In the genomic region with DNA sequence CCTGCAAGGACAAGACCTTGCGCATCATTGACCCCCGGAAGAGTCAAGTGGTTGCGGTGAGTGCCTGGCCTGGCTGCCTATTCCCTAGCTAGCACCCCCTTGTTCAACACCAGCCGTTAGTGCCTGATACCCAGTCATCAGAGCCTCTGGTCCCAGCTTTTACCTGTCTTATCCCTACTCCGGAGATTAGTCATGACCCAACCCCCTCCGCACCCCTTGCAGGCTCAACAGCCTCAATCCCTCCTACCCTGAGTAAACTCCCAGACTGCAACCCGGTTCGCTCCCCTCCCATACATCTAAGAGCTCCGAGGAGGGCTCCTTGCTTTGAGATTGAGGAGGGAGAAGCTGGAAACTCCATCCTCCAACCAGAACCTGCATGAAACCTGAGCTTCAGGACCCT, we compare ENCODE assay signal across 11 mouse cellular contexts. TPM values are rescaled to one million over a fixed set of nuclear protein-coding genes. Genes with fewer than 3 reads are reported as not detected.
DNase-seq lines count a peak whose midpoint lies in the region; ATAC-seq and TF ChIP-seq lines count a peak whose summit lies in the region.
"Had no signal": no experiment of that assay in that cellular context is flagged by ENCODE, and none has a peak within 500 bp of the region (broad histone marks: within the 10 kb centered on the region; RNA-seq: fewer than 3 reads in every experiment).

No protein-coding gene starts in this region.

- 60% methylated on average over 9 of the region's 9 CpGs for WGBS in heart, adult 2 months
- WGBS in kidney, embryonic 16.5 days = 41% methylated on average over 9 of the region's 9 CpGs
- WGBS in embryonic facial prominence, embryonic 11.5 days = 34% methylated on average over 9 of the region's 9 CpGs
- 32% methylated on average over 9 of the region's 9 CpGs for whole genome bisulfite sequencing in liver, embryonic 13.5 days (ENCODE audit: insufficient replicate concordance)

- intact Hi-C loops in heart, adult 2 months (cut with DNase I) = loop anchor here (2.0 to 10.0 kb wide), 3 partner anchors 32 to 372 kb away; no protein-coding TSS in a partner anchor
- intact Hi-C loops in heart, postnatal 25 days (cut with DNase I) = loop anchor here (2.0 to 5.0 kb wide), 2 partner anchors 22 to 364 kb away; a partner anchor contains a TSS

- TF ChIP-seq CTCF in heart, adult 2 months (IDR thresholded peaks at IDR 0.05) = no peak

- no peak for DNase-seq in heart, adult 2 months
- no peak for DNase-seq in heart, postnatal 25 days (ENCODE audit: low spot score)
- no peak for DNase-seq in kidney, postnatal 14 days
- DNase-seq in embryonic facial prominence, embryonic 11.5 days (ENCODE audit: low spot score) = no peak
- DNase-seq in liver, embryonic 13.5 days = no peak
- no peak for DNase-seq in cerebellum, adult 8-10 months
- DNase-seq in frontal cortex, postnatal 10 days (ENCODE audit: low spot score in 2 of 2) = no peak

- no peaks in the 10 kb centered on the region for H3K79me2 ChIP-seq in heart, adult 2 months (replicated peaks; ENCODE audit: control insufficient read depth, insufficient read depth, low read length)

- TF ChIP-seq EP300 in heart, adult 2 months (IDR thresholded peaks at IDR 0.05; ENCODE audit: insufficient read depth, low read depth, low read length) = no peak

- peaks cover 16% of the 10 kb centered on the region for H3K4me1 ChIP-seq in heart, adult 2 months (ENCODE audit: control insufficient read depth, insufficient read depth, low read length)
- H3K4me1 ChIP-seq in kidney, embryonic 16.5 days (ENCODE audit: insufficient read depth, low read length) = peaks cover 14% of the 10 kb centered on the region
- peaks cover 3% of the 10 kb centered on the region for H3K4me1 ChIP-seq in embryonic facial prominence, embryonic 11.5 days (ENCODE audit: control insufficient read depth, insufficient read depth, low read length)
- peaks cover 23% of the 10 kb centered on the region for H3K4me1 ChIP-seq in liver, embryonic 13.5 days (replicated peaks)

- ATAC-seq in kidney, embryonic 16.5 days (ENCODE audit: low FRiP score, low TSS enrichment) = no peak
- ATAC-seq in embryonic facial prominence, embryonic 11.5 days (replicated peaks; ENCODE audit: insufficient number of reproducible peaks, low FRiP score, low TSS enrichment, low read depth) = no peak
- no peak for ATAC-seq in liver, embryonic 13.5 days (ENCODE audit: low read depth)

- TF ChIP-seq POLR2A in heart, adult 2 months (IDR thresholded peaks at IDR 0.05; ENCODE audit: insufficient read depth, low read depth, low read length) = no peak

- H3K9ac ChIP-seq in heart, adult 2 months (ENCODE audit: low read depth, low read length) = no peak overlapping the region
- H3K9ac ChIP-seq in kidney, embryonic 16.5 days (replicated peaks; ENCODE audit: low read length) = 0 out of 2 replicates have a peak overlapping the region, but pooled peaks have one; percentile 5
- H3K9ac ChIP-seq in embryonic facial prominence, embryonic 11.5 days (replicated peaks; ENCODE audit: low read length) = 0 out of 2 replicates have a peak overlapping the region, but pooled peaks have one; percentile 13
- no peak overlapping the region for H3K9ac ChIP-seq in liver, embryonic 13.5 days
- H3K9ac ChIP-seq: forebrain, embryonic 12.5 days; hindbrain, embryonic 15.5 days; liver, embryonic 14.5 days had no signal

- no peaks in the 10 kb centered on the region for H3K27me3 ChIP-seq in heart, adult 2 months (ENCODE audit: control insufficient read depth, insufficient read depth, low read length)
- peaks cover 54% of the 10 kb centered on the region for H3K27me3 ChIP-seq in kidney, embryonic 16.5 days (ENCODE audit: insufficient read depth, low read length)
- H3K27me3 ChIP-seq in embryonic facial prominence, embryonic 11.5 days (ENCODE audit: control insufficient read depth, insufficient read depth, low read length) = peaks cover 49% of the 10 kb centered on the region
- peaks cover 80% of the 10 kb centered on the region for H3K27me3 ChIP-seq in liver, embryonic 13.5 days

- H3K4me3 ChIP-seq in heart, adult 2 months = no peak overlapping the region
- 0 out of 2 replicates have a peak overlapping the region, but pooled peaks have one; percentile 18 for H3K4me3 ChIP-seq in kidney, embryonic 16.5 days (ENCODE audit: low read length)
- no peak overlapping the region for H3K4me3 ChIP-seq in embryonic facial prominence, embryonic 11.5 days (ENCODE audit: low read depth, low read length)
- H3K4me3 ChIP-seq in liver, embryonic 13.5 days (replicated peaks) = no peak overlapping the region
- H3K4me3 ChIP-seq: forebrain, embryonic 12.5 days; hindbrain, embryonic 15.5 days had no signal

- H3K27ac ChIP-seq in heart, adult 2 months = peak overlapping the region; percentile 48
- H3K27ac ChIP-seq in kidney, embryonic 16.5 days (ENCODE audit: low read length) = no peak overlapping the region
- no peak overlapping the region for H3K27ac ChIP-seq in embryonic facial prominence, embryonic 11.5 days (replicated peaks; ENCODE audit: low read depth, low read length)
- H3K27ac ChIP-seq in liver, embryonic 13.5 days = no peak overlapping the region
- H3K27ac ChIP-seq: forebrain, embryonic 12.5 days; hindbrain, embryonic 15.5 days; liver, embryonic 14.5 days had no signal

- H3K36me3 ChIP-seq in heart, adult 2 months (ENCODE audit: control insufficient read depth, insufficient read depth, low read length) = peaks cover 4% of the 10 kb centered on the region; the same call in 1 of the 2 replicates
- peaks cover 8% of the 10 kb centered on the region for H3K36me3 ChIP-seq in kidney, embryonic 16.5 days (ENCODE audit: insufficient read depth, low read length)
- H3K36me3 ChIP-seq in embryonic facial prominence, embryonic 11.5 days (replicated peaks; ENCODE audit: control insufficient read depth, insufficient read depth, low read depth, low read length) = no peaks in the 10 kb centered on the region
- H3K36me3 ChIP-seq in liver, embryonic 13.5 days = peaks cover 7% of the 10 kb centered on the region

- no peaks in the 10 kb centered on the region for H3K9me3 ChIP-seq in kidney, embryonic 16.5 days (ENCODE audit: low read length)
- H3K9me3 ChIP-seq in embryonic facial prominence, embryonic 11.5 days (replicated peaks; ENCODE audit: control insufficient read depth, low read length) = no peaks in the 10 kb centered on the region
- no peaks in the 10 kb centered on the region for H3K9me3 ChIP-seq in liver, embryonic 13.5 days (replicated peaks)
- H3K9me3 ChIP-seq: forebrain, embryonic 12.5 days; hindbrain, embryonic 15.5 days had no signal

- no peak overlapping the region for H3K4me2 ChIP-seq in kidney, embryonic 16.5 days (replicated peaks; ENCODE audit: low read depth, low read length)
- H3K4me2 ChIP-seq in embryonic facial prominence, embryonic 11.5 days (ENCODE audit: low read depth, low read length) = no peak overlapping the region
- H3K4me2 ChIP-seq in liver, embryonic 13.5 days = peak overlapping the region; percentile 52; the same call in 1 of the 2 replicates
- H3K4me2 ChIP-seq: forebrain, embryonic 12.5 days; hindbrain, embryonic 15.5 days had no signal

RNA-seq across cellular contexts. Expression of a gene that starts 4.3 kb away (rescaled TPM):
- 100 to 1,000 TPM; 207 to 213 TPM for total RNA-seq in heart, adult 2 months (2021)
- 482 and 483 TPM in 2 replicates for polyA plus RNA-seq in heart, adult 2 months (2012; rRNA removed)
- total RNA-seq in heart, postnatal 25 days (2021) = 100 to 1,000 TPM; 203 to 217 TPM
- polyA plus RNA-seq in kidney, embryonic 16.5 days (2015; fragmentation: Nextera tagmentation; extraction: Ambion mirVana) = 0.25 and 0.51 TPM in 2 replicates
- 0.25 and 0.43 TPM in 2 replicates for polyA plus RNA-seq in embryonic facial prominence, embryonic 11.5 days (2014; fragmentation: Nextera tagmentation; extraction: Ambion mirVana)
- 0.03 and 0.22 TPM in 2 replicates for polyA plus RNA-seq in liver, embryonic 13.5 days (2015; fragmentation: Nextera tagmentation; extraction: Ambion mirVana)

RNA-seq across cellular contexts. Expression of a gene that starts 22.9 kb away (rescaled TPM):
- 10 to 100 TPM in 1 of 2 experiments, 1 to 10 TPM in 1; 9.2 to 10.6 TPM for total RNA-seq in heart, adult 2 months (2021)
- polyA plus RNA-seq in heart, adult 2 months (2012; rRNA removed) = 19.4 and 20.3 TPM in 2 replicates
- 10 to 100 TPM; 10.7 to 11.7 TPM for total RNA-seq in heart, postnatal 25 days (2021)
- 3.5 and 4.0 TPM in 2 replicates for polyA plus RNA-seq in kidney, embryonic 16.5 days (2015; fragmentation: Nextera tagmentation; extraction: Ambion mirVana)
- polyA plus RNA-seq in embryonic facial prominence, embryonic 11.5 days (2014; fragmentation: Nextera tagmentation; extraction: Ambion mirVana) = 7.9 and 8.5 TPM in 2 replicates
- polyA plus RNA-seq in liver, embryonic 13.5 days (2015; fragmentation: Nextera tagmentation; extraction: Ambion mirVana) = 0.81 and 1.0 TPM in 2 replicates

RNA-seq across cellular contexts. Expression of a gene that starts 26.8 kb away (rescaled TPM):
- 10 to 100 TPM; 53.3 to 59.4 TPM for total RNA-seq in heart, adult 2 months (2021)
- polyA plus RNA-seq in heart, adult 2 months (2012; rRNA removed) = 52.3 and 54.0 TPM in 2 replicates
- 10 to 100 TPM; 51.3 TPM for total RNA-seq in heart, postnatal 25 days (2021)
- 9.7 and 13.0 TPM in 2 replicates for polyA plus RNA-seq in kidney, embryonic 16.5 days (2015; fragmentation: Nextera tagmentation; extraction: Ambion mirVana)
- 11.9 and 12.4 TPM in 2 replicates for polyA plus RNA-seq in embryonic facial prominence, embryonic 11.5 days (2014; fragmentation: Nextera tagmentation; extraction: Ambion mirVana)
- 1.8 and 1.9 TPM in 2 replicates for polyA plus RNA-seq in liver, embryonic 13.5 days (2015; fragmentation: Nextera tagmentation; extraction: Ambion mirVana)

RNA-seq across cellular contexts. Expression of a gene that starts 48.4 kb away (rescaled TPM):
- total RNA-seq in heart, adult 2 months (2021) = 1 to 10 TPM; 2.4 to 2.9 TPM
- 1.4 and 2.0 TPM in 2 replicates for polyA plus RNA-seq in heart, adult 2 months (2012; rRNA removed)
- 1 to 10 TPM; 1.9 to 2.0 TPM for total RNA-seq in heart, postnatal 25 days (2021)
- 2.0 and 2.2 TPM in 2 replicates for polyA plus RNA-seq in kidney, embryonic 16.5 days (2015; fragmentation: Nextera tagmentation; extraction: Ambion mirVana)
- 1.9 and 2.8 TPM in 2 replicates for polyA plus RNA-seq in embryonic facial prominence, embryonic 11.5 days (2014; fragmentation: Nextera tagmentation; extraction: Ambion mirVana)
- 3.4 and 3.8 TPM in 2 replicates for polyA plus RNA-seq in liver, embryonic 13.5 days (2015; fragmentation: Nextera tagmentation; extraction: Ambion mirVana)

RNA-seq across cellular contexts. Expression of a gene that starts 49.2 kb away (rescaled TPM):
- total RNA-seq in heart, adult 2 months (2021) = 1 to 10 TPM; 8.3 to 9.8 TPM
- 13.5 and 14.2 TPM in 2 replicates for polyA plus RNA-seq in heart, adult 2 months (2012; rRNA removed)
- 1 to 10 TPM; 8.4 to 9.6 TPM for total RNA-seq in heart, postnatal 25 days (2021)
- 34.1 and 36.1 TPM in 2 replicates for polyA plus RNA-seq in kidney, embryonic 16.5 days (2015; fragmentation: Nextera tagmentation; extraction: Ambion mirVana)
- polyA plus RNA-seq in embryonic facial prominence, embryonic 11.5 days (2014; fragmentation: Nextera tagmentation; extraction: Ambion mirVana) = 31.0 and 35.5 TPM in 2 replicates
- polyA plus RNA-seq in liver, embryonic 13.5 days (2015; fragmentation: Nextera tagmentation; extraction: Ambion mirVana) = 5.1 and 5.5 TPM in 2 replicates

Comparison
In these comparisons a context has a peak if more than half of its experiments do, and no peak if none do; other contexts are left out.
1. H3K9ac ChIP-seq: peak in kidney, embryonic 16.5 days (single experiment) and embryonic facial prominence, embryonic 11.5 days (single experiment); none in heart, adult 2 months (single experiment) and liver, embryonic 13.5 days (single experiment).
2. RNA of a gene that starts 4.3 kb away (polyA plus RNA-seq): 482 to 483 TPM in heart, adult 2 months; 0.25 to 0.43 TPM in embryonic facial prominence, embryonic 11.5 days, 0.25 to 0.51 TPM in kidney, embryonic 16.5 days and 0.03 to 0.22 TPM in liver, embryonic 13.5 days; every median in the first group is over 100 times any median in the second.